ENCODE assay signal across 30 mouse cellular contexts in the genomic region with DNA sequence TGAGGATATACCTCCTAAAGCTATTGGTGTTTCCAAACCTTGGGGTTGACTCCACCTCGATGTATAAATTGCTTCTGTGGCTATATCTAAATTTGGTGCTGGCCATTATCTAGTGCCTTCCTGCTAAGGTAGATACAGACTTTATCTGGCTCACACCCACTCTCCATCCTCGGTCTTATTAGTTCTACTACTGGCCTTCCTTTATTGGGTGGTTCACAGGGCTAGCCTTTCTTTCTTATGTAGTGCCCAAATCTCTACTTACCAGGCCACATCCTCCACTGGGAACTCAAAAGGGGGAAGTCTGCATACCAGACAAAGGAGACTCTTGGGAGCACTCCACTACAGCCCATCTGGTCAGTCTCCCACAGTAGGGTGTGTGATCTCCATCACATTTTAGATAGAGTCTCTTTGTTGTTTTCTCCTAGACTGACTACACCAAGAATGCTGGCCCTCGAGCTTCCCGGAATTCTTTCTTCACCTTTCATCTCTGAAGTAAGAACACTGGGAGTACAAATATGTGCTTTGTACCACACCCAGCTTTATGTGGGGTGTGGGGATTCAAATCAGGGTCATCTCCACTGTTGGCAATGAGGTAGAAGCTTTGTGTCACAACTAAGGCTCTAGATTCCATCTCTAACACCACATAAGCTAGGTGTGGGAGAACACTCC. TPM values are rescaled to one million over a fixed set of nuclear protein-coding genes. Genes with fewer than 3 reads are reported as not detected.
A peak's percentile ranks its signal among the peaks of the same experiment; 100 is the strongest.
DNase-seq lines count a peak whose midpoint lies in the region; ATAC-seq lines count a peak whose summit lies in the region.
"Had no signal": no experiment of that assay in that cellular context is flagged by ENCODE, and none has a peak within 500 bp of the region (broad histone marks: within the 10 kb centered on the region; RNA-seq: fewer than 3 reads in every experiment).

No protein-coding gene starts in this region.

- H3K4me1 ChIP-seq in liver, embryonic 13.5 days (replicated peaks), result peaks cover 70% of the 10 kb centered on the region
- H3K4me1 ChIP-seq in hindbrain, embryonic 12.5 days, result peaks cover 24% of the 10 kb centered on the region

- DNase-seq in cerebellum, adult 9-10 months, result peak; percentile 23
- DNase-seq in cerebellum, adult 18-20 months, result no peak
- DNase-seq in ES-CJ7 (ENCODE audit: low read depth, low spot score) (peak; percentile 65), ZHBTc4 (ENCODE audit: low read depth, low spot score) (peak; percentile 93)
- DNase-seq in liver, embryonic 13.5 days, result no peak
- no peak for DNase-seq in kidney, adult 8-10 months
- DNase-seq in frontal cortex, postnatal 14 days (ENCODE audit: low spot score in 2 of 2), result no peak
- DNase-seq: adrenal gland, postnatal 10 days; cerebellum, postnatal 10 days; gastrocnemius, postnatal 10 days; heart, postnatal 4 days; layer of hippocampus, adult 9-11 months; lung, postnatal 4 days; midbrain, embryonic 14.5 days; right cerebral cortex, postnatal 25 days; spleen, adult 18-20 months; thymus, postnatal 14 days had no signal

- H3K4me3 ChIP-seq in liver, embryonic 13.5 days (replicated peaks), result no peak overlapping the region
- no peak overlapping the region for H3K4me3 ChIP-seq in hindbrain, embryonic 12.5 days
- H3K4me3 ChIP-seq: embryonic facial prominence, embryonic 13.5 days; erythroblast, embryonic 14.5 days; forebrain, embryonic 12.5 days; hindbrain, embryonic 15.5 days; left cerebral cortex, adult 2 months; limb, embryonic 10.5 days; neural tube, embryonic 12.5 days had no signal

- peaks cover 21% of the 10 kb centered on the region for H3K27me3 ChIP-seq in liver, embryonic 13.5 days
- peaks cover 12% of the 10 kb centered on the region; the same call in 1 of the 2 replicates for H3K27me3 ChIP-seq in hindbrain, embryonic 12.5 days
- H3K27me3 ChIP-seq: embryonic facial prominence, embryonic 13.5 days; hindbrain, embryonic 15.5 days had no signal

- H3K9ac ChIP-seq in liver, embryonic 13.5 days, result no peak overlapping the region
- H3K9ac ChIP-seq in hindbrain, embryonic 12.5 days, result no peak overlapping the region
- H3K9ac ChIP-seq: embryonic facial prominence, embryonic 13.5 days; forebrain, embryonic 12.5 days; hindbrain, embryonic 15.5 days; neural tube, embryonic 12.5 days had no signal

- H3K4me2 ChIP-seq in liver, embryonic 13.5 days, result peak overlapping the region; percentile 24
- no peak overlapping the region for H3K4me2 ChIP-seq in hindbrain, embryonic 12.5 days (replicated peaks)
- H3K4me2 ChIP-seq: embryonic facial prominence, embryonic 13.5 days; forebrain, embryonic 12.5 days; hindbrain, embryonic 15.5 days; neural tube, embryonic 12.5 days had no signal

- H3K27ac ChIP-seq in liver, embryonic 13.5 days, result no peak overlapping the region
- H3K27ac ChIP-seq in hindbrain, embryonic 12.5 days, result no peak overlapping the region
- H3K27ac ChIP-seq: embryonic facial prominence, embryonic 13.5 days; forebrain, embryonic 12.5 days; hindbrain, embryonic 15.5 days; left cerebral cortex, adult 2 months; limb, embryonic 10.5 days; neural tube, embryonic 12.5 days had no signal

- H3K36me3 ChIP-seq in liver, embryonic 13.5 days, result no peaks in the 10 kb centered on the region
- H3K36me3 ChIP-seq in hindbrain, embryonic 12.5 days, result no peaks in the 10 kb centered on the region
- H3K36me3 ChIP-seq: embryonic facial prominence, embryonic 13.5 days; forebrain, embryonic 12.5 days; hindbrain, embryonic 15.5 days; limb, embryonic 10.5 days; neural tube, embryonic 12.5 days had no signal

- no peaks in the 10 kb centered on the region for H3K9me3 ChIP-seq in liver, embryonic 13.5 days (replicated peaks)
- H3K9me3 ChIP-seq in hindbrain, embryonic 12.5 days (replicated peaks), result no peaks in the 10 kb centered on the region
- H3K9me3 ChIP-seq: embryonic facial prominence, embryonic 13.5 days; forebrain, embryonic 12.5 days; hindbrain, embryonic 15.5 days; limb, embryonic 10.5 days; neural tube, embryonic 12.5 days had no signal

- 40% methylated on average over 4 of the region's 4 CpGs for WGBS in liver, embryonic 13.5 days (ENCODE audit: insufficient replicate concordance)
- 68% methylated on average over 4 of the region's 4 CpGs for WGBS in hindbrain, embryonic 12.5 days

- peak; percentile 26 for ATAC-seq in liver, embryonic 13.5 days (ENCODE audit: low read depth)
- no peak for ATAC-seq in hindbrain, embryonic 12.5 days (ENCODE audit: low FRiP score)

RNA-seq across cellular contexts. Expression of gene Rab11fip5, which starts 2.8 kb away (rescaled TPM):
- 0.61 and 0.71 TPM in 2 replicates for polyA plus RNA-seq in liver, embryonic 13.5 days (2015; fragmentation: Nextera tagmentation; extraction: Ambion mirVana)
- polyA plus RNA-seq in hindbrain, embryonic 12.5 days (2016; fragmentation: Nextera tagmentation; extraction: Ambion mirVana), result 10.6 and 12.1 TPM in 2 replicates

RNA-seq across cellular contexts. Expression of gene Sfxn5, which starts 44.0 kb away (rescaled TPM):
- 1.9 and 2.1 TPM in 2 replicates for polyA plus RNA-seq in liver, embryonic 13.5 days (2015; fragmentation: Nextera tagmentation; extraction: Ambion mirVana)
- 6.8 and 10.0 TPM in 2 replicates for polyA plus RNA-seq in hindbrain, embryonic 12.5 days (2016; fragmentation: Nextera tagmentation; extraction: Ambion mirVana)

RNA-seq across cellular contexts. Expression of gene Noto, which starts 46.5 kb away (rescaled TPM):
- not detected in 2 replicates for polyA plus RNA-seq in liver, embryonic 13.5 days (2015; fragmentation: Nextera tagmentation; extraction: Ambion mirVana)
- polyA plus RNA-seq in hindbrain, embryonic 12.5 days (2016; fragmentation: Nextera tagmentation; extraction: Ambion mirVana), result not detected in 2 replicates
- polyA plus RNA-seq: embryonic facial prominence, embryonic 13.5 days; erythroblast, embryonic 14.5 days; forebrain, embryonic 12.5 days; heart, embryonic 14.5 days; hindbrain, embryonic 15.5 days; intestine, embryonic 14.5 days; kidney, embryonic 16.5 days; limb, embryonic 10.5 days; liver, adult 2 months; midbrain, embryonic 14.5 days; neural tube, embryonic 12.5 days; testis, adult 2 months had no signal

RNA-seq across cellular contexts. Expression of gene Smyd5, which starts 54.6 kb away (rescaled TPM):
- 31.6 and 33.7 TPM in 2 replicates for polyA plus RNA-seq in liver, embryonic 13.5 days (2015; fragmentation: Nextera tagmentation; extraction: Ambion mirVana)
- polyA plus RNA-seq in hindbrain, embryonic 12.5 days (2016; fragmentation: Nextera tagmentation; extraction: Ambion mirVana), result 59.5 and 59.8 TPM in 2 replicates

Comparison
In these comparisons a context has a peak if more than half of its experiments do, and no peak if none do; other contexts are left out.
1. DNase-seq: peak in cerebellum, adult 9-10 months (single experiment), ES-CJ7 (single experiment) and ZHBTc4 (single experiment); none in cerebellum, adult 18-20 months (0 of 2), liver, embryonic 13.5 days (single experiment), kidney, adult 8-10 months (0 of 2) and frontal cortex, postnatal 14 days (0 of 2).